Mouse (Mus musculus) liver, embryonic 14.5 days (tissue): Measurements from ENCODE around the gene Sdhb.

Experiments used
- CTCF ChIP-seq: IDR thresholded peaks from 2 replicates; pipeline ENCODE4 v1.5.1; 2016; ENCODE audit warnings: antibody characterized with exemption, low read depth, control low read depth
- EP300 ChIP-seq: IDR thresholded peaks from 2 replicates; pipeline ENCODE4 v1.6.1; 2016; ENCODE audit warnings: antibody characterized with exemption, low read depth

GRCm38 (mm10) chr4:140977886-140978692 is 17.1 kb downstream of the Sdhb start:
- TF ChIP-seq CTCF (no peak), EP300 (no peak)
